Mouse (Mus musculus): Measurements from ENCODE around the gene Gna12.

GRCm38 (mm10) chr5:140720773-140721172 is 109.5 kb downstream of the Gna12 start:
- TF ChIP-seq CTCF (IDR thresholded peaks at IDR 0.05; ENCODE audit: extremely low read depth, insufficient read length, insufficient replicate concordance, low read depth, low read length) (no peak), POLR2A (IDR thresholded peaks at IDR 0.05; ENCODE audit: low read depth, low read length) (no peak)
